Mouse (Mus musculus) embryonic stem cell, embryonic (primary cell): ENCODE measurements at regions not wholly inside any gene's neighbourhood (a gene's known extent, or its start where the extent isn't known, plus 50 kb on each side); places are given as distances from the start of the nearest gene placed in this dataset.

ENCODE experiments used
- CTCF ChIA-PET, 4 experiments: fragments of 300-600 bp in 2 of 4; fragments of 350-600 bp in 2 of 4; sonication (Branson Sonifier 250); formaldehyde crosslinking; loops; one replicate each; lab custom pipeline; 2022; ENCODE audit warnings: inconsistent platforms in 2 of 4; lab: Charles Lee
- POLR2A ChIA-PET, 4 experiments: fragments of 300-600 bp in 2 of 4; fragments of 350-600 bp in 2 of 4; sonication (Branson Sonifier 250); formaldehyde crosslinking; loops; one replicate each; lab custom pipeline; 2022; ENCODE audit warnings: antibody characterized with exemption in 4 of 4, inconsistent platforms in 1 of 4; lab: Charles Lee

- POLR2A ChIA-PET, result interaction anchor here in 1 of 4 experiments (0.8 kb wide), 1 partner anchor 11 kb away, joined by 3 read pairs; no protein-coding TSS in a partner anchor
- CTCF ChIA-PET, result no interaction called here
Measured at GRCm38 (mm10) chr10:29921658-29922057, 278.7 kb downstream of the Cenpw start.

- POLR2A ChIA-PET, result no interaction called here
- CTCF ChIA-PET, result interaction anchor here in 1 of 4 experiments (0.6 kb wide), 1 partner anchor 596 kb away, joined by 3 read pairs; no protein-coding TSS in a partner anchor
Measured at GRCm38 (mm10) chr10:29897780-29898363, 302.5 kb downstream of the Cenpw start.

DNA sequence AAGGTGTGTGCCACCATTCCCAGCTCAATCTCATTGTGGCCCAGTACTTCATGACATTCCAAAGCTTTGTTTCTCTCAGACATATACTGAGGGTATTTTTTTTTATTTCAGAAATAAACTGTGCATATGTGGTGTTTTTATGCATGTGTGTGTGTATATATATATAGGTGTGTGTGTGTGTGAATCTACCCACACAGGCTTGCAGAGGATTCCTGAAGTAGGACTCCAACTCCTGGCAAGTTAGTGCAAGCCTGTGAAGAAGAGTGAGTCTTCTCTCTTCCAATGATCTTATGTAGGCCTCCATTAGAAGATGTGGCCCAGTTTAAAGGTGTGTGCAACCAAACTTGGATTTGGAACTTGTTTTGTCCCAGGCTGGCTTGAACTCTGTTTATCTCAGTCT, 328.9 kb upstream of the Rspo3 start:
- POLR2A ChIA-PET, result no interaction called here
- CTCF ChIA-PET, result no interaction called here

DNA sequence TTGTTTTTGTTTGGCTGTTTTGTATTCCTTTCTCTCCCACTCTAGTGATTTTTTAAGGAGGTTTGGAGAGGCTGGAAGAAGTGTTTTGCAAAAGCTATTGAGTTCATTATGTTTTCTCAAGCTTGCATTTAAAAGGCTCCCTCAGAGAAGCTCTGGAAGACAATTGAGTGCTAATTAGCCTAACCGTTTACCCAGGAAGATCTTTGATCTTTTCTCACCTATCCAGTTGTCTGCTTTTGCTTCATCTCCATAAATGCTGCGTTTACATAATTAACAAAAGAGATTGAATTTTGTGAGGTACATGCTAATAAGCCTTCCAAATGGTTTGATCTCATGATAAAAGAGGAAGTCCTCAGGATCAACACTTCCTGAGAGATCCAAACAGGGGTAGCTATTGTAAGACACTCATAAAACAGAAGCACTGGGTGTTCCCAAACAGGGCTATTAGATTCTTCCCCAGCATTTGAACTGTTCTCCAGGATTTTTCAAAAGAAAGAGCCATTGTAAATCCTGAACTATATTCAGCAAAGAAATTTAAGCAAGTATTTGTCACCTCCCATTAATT, 320.2 kb upstream of the Rspo3 start:
- CTCF ChIA-PET, result no interaction called here
- POLR2A ChIA-PET, result interaction anchor here in 1 of 4 experiments (1.1 kb wide), 1 partner anchor 13 kb away, joined by 3 read pairs; no protein-coding TSS in a partner anchor

- ChIA-PET CTCF (no interaction called here), POLR2A (no interaction called here)
Measured at GRCm38 (mm10) chr10:29852516-29852915, 316.8 kb upstream of the Rspo3 start.

DNA sequence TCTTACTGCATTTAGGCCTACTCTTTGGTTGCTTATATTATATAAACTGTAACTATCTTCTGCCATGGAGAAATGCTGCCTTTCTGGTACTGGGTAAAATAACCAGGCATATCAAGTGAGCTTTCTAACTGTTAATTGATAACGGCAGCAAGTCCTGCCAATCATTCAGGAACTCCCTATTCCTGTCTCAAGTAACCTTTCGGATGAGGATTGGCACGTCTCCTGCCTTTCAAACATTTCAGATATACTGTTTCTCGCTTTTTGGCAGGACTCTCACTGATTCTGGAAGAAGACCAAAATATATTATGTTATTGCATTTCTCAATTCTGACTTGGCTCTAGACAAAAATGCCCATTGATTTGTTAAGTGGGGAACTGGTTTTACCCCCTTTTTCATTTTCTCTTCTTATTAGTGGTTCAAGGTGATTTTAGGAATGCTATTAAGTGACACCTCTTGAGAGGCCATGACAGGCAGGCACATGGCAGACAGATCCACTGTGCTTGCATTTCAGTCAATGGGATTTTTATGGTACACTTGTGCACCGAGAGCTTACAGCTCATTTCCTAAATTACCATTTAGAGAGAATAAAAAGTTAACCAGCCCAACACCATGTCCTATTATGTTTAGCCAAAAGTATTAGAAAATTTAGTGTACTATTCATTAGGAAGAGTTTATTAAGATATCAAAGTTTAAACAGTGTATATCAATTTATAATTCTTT, 289.4 kb upstream of the Rspo3 start:
- POLR2A ChIA-PET, result no interaction called here
- CTCF ChIA-PET, result no interaction called here

DNA sequence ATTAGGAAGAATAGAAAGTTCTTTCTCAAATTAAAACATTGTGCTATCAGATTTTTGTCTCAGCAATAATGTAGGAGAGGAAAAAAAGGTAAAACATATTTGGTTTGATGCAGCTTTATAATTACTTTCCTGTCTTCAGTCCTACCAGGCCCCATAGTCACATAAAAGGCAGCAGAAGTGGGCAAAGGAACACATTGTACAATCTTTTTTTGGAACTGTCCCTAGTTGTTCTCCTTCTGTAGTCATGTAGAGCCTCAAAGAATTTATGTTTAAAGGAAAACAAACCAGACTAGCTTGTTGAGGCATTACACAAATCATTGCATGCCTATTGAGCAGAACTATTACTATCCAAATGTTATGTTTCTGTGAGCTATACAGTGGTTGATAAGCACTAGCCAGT, 288.7 kb upstream of the Rspo3 start:
- ChIA-PET POLR2A (no interaction called here), CTCF (interaction anchor here in 1 of 4 experiments (1.2 kb wide), 1 partner anchor 20 kb away, joined by 3 read pairs; no protein-coding TSS in a partner anchor)

- POLR2A ChIA-PET, result interaction anchor here in 1 of 4 experiments (0.6 kb wide), 1 partner anchor 327 kb away, joined by 3 read pairs; no protein-coding TSS in a partner anchor
- CTCF ChIA-PET, result interaction anchor here in 3 of 4 experiments (0.7 to 1.2 kb wide), 3 partner anchors 19 to 458 kb away, joined by 3 to 5 read pairs (median 4); no protein-coding TSS in a partner anchor
Measured at GRCm38 (mm10) chr10:29823177-29823576, 287.5 kb upstream of the Rspo3 start.

- POLR2A ChIA-PET, result interaction anchor here in 1 of 4 experiments (0.5 to 0.9 kb wide), 2 partner anchors 270 to 395 kb away, joined by 3 read pairs; no protein-coding TSS in a partner anchor
- CTCF ChIA-PET, result interaction anchor here in 3 of 4 experiments (0.6 to 1.4 kb wide), 13 partner anchors 8 to 1524 kb away, joined by 3 to 19 read pairs (median 3); no protein-coding TSS in a partner anchor
Measured at GRCm38 (mm10) chr10:29803915-29804545, 268.4 kb upstream of the Rspo3 start.

- POLR2A ChIA-PET, result no interaction called here
- CTCF ChIA-PET, result no interaction called here
Measured at GRCm38 (mm10) chr10:29802637-29803036, 267.0 kb upstream of the Rspo3 start.

DNA sequence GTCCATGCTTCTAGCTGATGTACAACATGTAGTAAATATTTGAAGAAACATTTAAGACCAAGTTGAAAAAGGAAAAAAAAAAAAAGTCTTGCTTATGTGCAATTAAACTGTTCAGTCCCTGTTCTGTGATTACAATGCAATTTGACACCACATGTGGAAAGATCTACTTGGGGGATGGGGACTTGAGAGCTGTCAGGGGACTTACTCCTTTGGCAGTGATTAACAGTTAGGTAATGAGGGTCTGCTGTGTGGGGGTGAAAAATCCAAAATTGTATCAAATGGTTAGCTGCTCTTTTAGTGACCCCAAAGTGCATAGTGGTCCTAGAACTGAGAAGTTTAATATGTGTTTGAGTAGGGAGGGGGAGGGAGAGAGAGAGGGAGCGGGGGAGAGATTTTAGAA, 259.0 kb upstream of the Rspo3 start:
- ChIA-PET POLR2A (interaction anchor here in 1 of 4 experiments (0.7 kb wide), 1 partner anchor 719 kb away, joined by 3 read pairs; no protein-coding TSS in a partner anchor), CTCF (interaction anchor here in 2 of 4 experiments (0.7 to 1.0 kb wide), 2 partner anchors 9 to 881 kb away, joined by 3 read pairs; no protein-coding TSS in a partner anchor)

- POLR2A ChIA-PET, result no interaction called here
- CTCF ChIA-PET, result no interaction called here
Measured at GRCm38 (mm10) chr10:29786220-29786810, 250.6 kb upstream of the Rspo3 start.

- ChIA-PET POLR2A (no interaction called here), CTCF (no interaction called here)
Measured at GRCm38 (mm10) chr10:29736677-29737076, 201.0 kb upstream of the Rspo3 start.

GRCm38 (mm10) chr10:29725319-29725718, 189.7 kb upstream of the Rspo3 start:
- ChIA-PET CTCF (no interaction called here), POLR2A (no interaction called here)

DNA sequence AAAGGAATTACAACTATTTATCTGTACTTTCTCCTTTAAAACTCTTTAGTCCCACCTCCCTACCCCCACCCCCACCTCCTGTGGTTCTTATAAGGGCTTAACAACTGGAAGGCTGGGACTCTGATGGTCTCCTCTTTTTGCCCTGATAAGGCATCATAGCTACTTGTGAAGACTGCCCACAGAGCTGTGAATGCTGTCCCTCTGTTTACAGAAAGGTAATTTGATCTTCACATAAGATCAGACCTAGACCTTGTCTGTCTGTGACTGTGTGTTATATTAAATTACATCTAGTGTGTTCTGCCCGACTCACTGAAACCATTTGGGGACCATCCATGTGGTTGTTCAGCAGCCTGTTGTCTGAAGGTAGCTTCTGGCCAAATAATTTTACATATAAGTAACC, 175.3 kb upstream of the Rspo3 start:
- ChIA-PET CTCF (no interaction called here), POLR2A (interaction anchor here in 1 of 4 experiments (0.6 kb wide), 1 partner anchor 1596 kb away, joined by 5 read pairs; no protein-coding TSS in a partner anchor)

- ChIA-PET POLR2A (no interaction called here), CTCF (no interaction called here)
Measured at GRCm38 (mm10) chr10:29708653-29709052, 173.0 kb upstream of the Rspo3 start.

- POLR2A ChIA-PET, result no interaction called here
- CTCF ChIA-PET, result no interaction called here
Measured at GRCm38 (mm10) chr10:29693009-29693935, 157.6 kb upstream of the Rspo3 start.

GRCm38 (mm10) chr10:29689529-29689928, 153.9 kb upstream of the Rspo3 start:
- ChIA-PET POLR2A (no interaction called here), CTCF (no interaction called here)
